Mouse (Mus musculus) hindbrain, embryonic 15.5 days (tissue): ENCODE measurements at regions not wholly inside any gene's neighbourhood (a gene's known extent, or its start where the extent isn't known, plus 50 kb on each side); places are given as distances from the start of the nearest gene placed in this dataset.

ENCODE experiments used
- ATAC-seq: fragments of 200-750 bp; cut with Nextera tagmentation; 2 replicates; pipeline ENCODE4 v1.8.0; 2017; ENCODE audit warnings: low read depth, moderate number of reproducible peaks, moderate TSS enrichment; ENCODE audit not compliant: low FRiP score
- H3K27ac ChIP-seq: fragments of 300-500 bp; sonication (generic); replicated peaks from 2 replicates; pipeline ENCODE4 v1.5.1; 2015; ENCODE audit warnings: mild to moderate bottlenecking, inconsistent platforms
- H3K27me3 ChIP-seq: fragments of 300-500 bp; sonication (generic); 2 replicates; pipeline ENCODE4 v1.6.1; 2015; ENCODE audit warnings: control low read depth, inconsistent platforms
- H3K36me3 ChIP-seq: fragments of 300-500 bp; sonication (generic); 2 replicates; pipeline ENCODE4 v1.6.1; 2015; ENCODE audit warnings: control low read depth, inconsistent platforms
- H3K4me1 ChIP-seq: fragments of 300-500 bp; sonication (generic); replicated peaks from 2 replicates; pipeline ENCODE4 v1.6.1; 2015; ENCODE audit warnings: control low read depth, inconsistent platforms
- H3K4me2 ChIP-seq: fragments of 300-500 bp; sonication (generic); 2 replicates; pipeline ENCODE4 v1.6.1; 2015; ENCODE audit warnings: moderate library complexity, mild to moderate bottlenecking, inconsistent platforms
- H3K4me3 ChIP-seq: fragments of 300-500 bp; sonication (generic); 2 replicates; pipeline ENCODE4 v1.5.1; 2015; ENCODE audit warnings: mild to moderate bottlenecking, inconsistent platforms
- H3K9ac ChIP-seq: fragments of 300-500 bp; sonication (generic); 2 replicates; pipeline ENCODE4 v1.6.1; 2015; ENCODE audit warnings: inconsistent platforms
- H3K9me3 ChIP-seq: fragments of 300-500 bp; sonication (generic); 2 replicates; pipeline ENCODE4 v1.6.1; 2016; ENCODE audit warnings: control low read depth, inconsistent platforms
- WGBS: fragments of 180-500 bp; shearing (Covaris S2); methylation state at CpG from one replicate; pipeline ENCODE4 v1.1.7; 2015; 5-methylcytosine and 5-hydroxymethylcytosine counted together

DNA sequence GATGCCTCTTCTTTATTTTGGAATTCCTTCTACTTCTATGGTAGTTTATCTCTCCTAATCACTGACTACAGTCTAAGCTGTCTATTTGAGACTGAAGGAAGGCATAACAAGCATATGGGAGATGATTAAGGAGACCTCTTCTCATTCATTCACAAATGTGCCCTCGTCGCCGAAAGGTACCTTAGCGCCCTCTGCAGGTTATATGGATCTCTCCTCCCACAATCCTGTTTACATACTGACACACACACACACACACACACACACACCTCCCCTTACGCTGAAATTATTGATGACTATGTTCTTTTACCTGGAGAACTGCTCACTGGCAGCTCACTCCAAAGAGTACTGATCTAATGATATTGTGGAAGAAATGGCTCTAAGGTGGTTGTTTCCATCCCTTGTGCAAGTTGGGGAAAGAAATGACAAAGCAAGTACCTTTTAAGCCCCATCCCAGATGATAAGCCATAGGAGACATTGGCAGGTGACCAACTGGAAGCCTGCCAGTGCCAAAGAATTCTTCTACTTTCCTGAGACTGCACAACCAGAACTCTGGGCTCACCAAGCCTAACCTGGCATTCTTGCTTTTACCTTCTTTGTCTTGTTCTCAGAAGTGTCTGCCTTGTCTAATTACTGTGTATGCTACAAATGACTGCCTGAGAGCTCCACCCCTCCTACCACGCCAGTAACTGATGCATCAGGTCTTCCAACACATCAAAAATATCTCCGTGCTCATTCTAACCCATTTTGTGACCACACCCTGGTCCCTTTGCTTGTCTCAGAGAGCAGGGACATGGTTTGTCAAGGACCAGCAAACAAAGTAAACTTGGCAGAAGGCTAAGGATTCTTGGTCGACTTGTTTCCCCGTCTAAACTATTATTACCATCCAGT lies 227.8 kb upstream of the Adgrl2 start:
- Histone ChIP-seq H3K9ac (no peak overlapping the region), H3K27ac (no peak overlapping the region), H3K4me2 (no peak overlapping the region), H3K36me3 (no peaks in the 10 kb centered on the region), H3K4me3 (no peak overlapping the region), H3K9me3 (no peaks in the 10 kb centered on the region), H3K27me3 (no peaks in the 10 kb centered on the region), H3K4me1 (no peaks in the 10 kb centered on the region; the same call in 1 of the 2 replicates)
- 94% methylated on average over 9 of the region's 9 CpGs for WGBS
- ATAC-seq = no peak

DNA sequence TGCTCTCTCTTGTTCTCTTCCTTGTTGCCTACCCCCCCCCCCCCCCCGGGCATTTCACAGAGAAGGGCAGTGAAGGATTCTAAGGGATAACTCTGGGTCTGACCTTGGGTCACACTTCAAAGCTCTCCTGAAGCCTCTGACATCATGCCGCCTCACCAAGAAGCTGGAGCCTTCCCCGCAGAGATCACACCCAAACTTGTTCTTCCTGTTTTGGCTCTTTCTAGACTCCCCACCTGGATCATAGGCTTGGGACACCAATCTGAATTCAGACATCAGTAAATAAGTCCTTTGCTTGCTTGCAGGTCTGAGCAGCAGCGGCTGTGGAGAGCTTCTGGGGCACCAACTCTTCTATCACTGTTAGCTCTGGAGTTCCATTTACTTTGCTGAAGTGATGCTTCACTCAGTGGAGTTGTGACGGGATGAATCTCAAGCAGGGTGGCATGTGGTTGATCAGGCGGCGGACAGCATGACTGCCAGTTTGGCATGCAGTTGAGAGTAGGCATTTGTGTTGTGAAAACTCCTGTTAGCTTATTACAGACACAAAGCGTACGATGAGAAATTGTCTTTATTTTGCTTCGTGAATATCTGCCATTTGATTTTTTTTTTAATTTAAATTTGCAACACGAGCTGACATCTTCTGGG lies 226.5 kb upstream of the Adgrl2 start:
- Histone ChIP-seq H3K4me1 (no peaks in the 10 kb centered on the region; the same call in 1 of the 2 replicates), H3K9me3 (no peaks in the 10 kb centered on the region), H3K9ac (no peak overlapping the region), H3K27me3 (no peaks in the 10 kb centered on the region), H3K4me2 (no peak overlapping the region), H3K4me3 (no peak overlapping the region), H3K27ac (no peak overlapping the region), H3K36me3 (no peaks in the 10 kb centered on the region)
- ATAC-seq = no peak
- 80% methylated on average over 11 of the region's 11 CpGs for WGBS

DNA sequence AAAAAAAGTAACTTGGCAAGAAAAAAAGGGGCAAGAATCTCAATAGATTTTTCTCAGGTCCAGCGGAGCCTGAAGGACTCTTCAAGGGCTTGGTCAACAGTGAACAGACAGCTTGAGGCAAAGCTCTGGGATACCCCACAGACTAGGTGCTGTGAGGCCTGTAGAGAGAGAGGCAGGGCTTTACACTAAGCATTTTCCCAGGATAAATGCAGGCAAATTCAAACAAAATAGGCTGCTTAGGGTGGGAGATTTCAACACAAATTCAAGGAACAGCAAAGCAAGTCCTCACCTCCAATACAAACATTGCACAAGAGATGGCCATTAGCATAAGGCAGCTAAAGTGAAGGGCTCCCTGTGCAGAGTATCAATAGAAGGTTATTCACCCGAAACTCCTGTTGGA lies 225.3 kb upstream of the Adgrl2 start:
- H3K27me3 ChIP-seq = no peaks in the 10 kb centered on the region
- H3K27ac ChIP-seq = no peak overlapping the region
- H3K4me1 ChIP-seq = no peaks in the 10 kb centered on the region; the same call in 1 of the 2 replicates
- WGBS = 74% methylated on average over 2 of the region's 2 CpGs
- H3K9me3 ChIP-seq = no peaks in the 10 kb centered on the region
- no peak for ATAC-seq
- H3K4me3 ChIP-seq = no peak overlapping the region
- no peaks in the 10 kb centered on the region for H3K36me3 ChIP-seq
- H3K4me2 ChIP-seq = no peak overlapping the region
- no peak overlapping the region for H3K9ac ChIP-seq

DNA sequence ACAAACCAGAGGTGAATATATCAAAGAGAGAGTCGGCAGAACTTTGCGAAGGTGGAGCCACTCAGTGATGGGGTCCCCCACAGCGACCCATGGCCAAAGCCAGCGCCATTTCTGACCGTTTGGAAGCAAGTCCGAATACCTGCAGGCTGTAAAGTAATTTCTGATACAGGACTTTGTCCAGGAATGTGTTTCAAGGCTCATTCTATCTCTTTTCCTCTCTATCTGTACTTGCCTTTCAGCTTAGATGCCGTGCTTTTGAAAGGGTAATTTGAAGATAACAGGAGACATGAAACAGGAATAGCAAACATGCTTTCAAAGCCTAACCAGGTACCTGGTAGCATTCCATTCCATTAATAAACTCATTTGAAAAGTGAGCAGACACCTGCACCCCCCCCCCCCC lies 221.6 kb upstream of the Adgrl2 start:
- Histone ChIP-seq H3K9me3 (no peaks in the 10 kb centered on the region), H3K36me3 (no peaks in the 10 kb centered on the region), H3K4me2 (no peak overlapping the region), H3K27ac (no peak overlapping the region), H3K4me3 (no peak overlapping the region), H3K27me3 (no peaks in the 10 kb centered on the region), H3K4me1 (no peaks in the 10 kb centered on the region), H3K9ac (no peak overlapping the region)
- no peak for ATAC-seq
- 93% methylated on average over 7 of the region's 7 CpGs for WGBS

DNA sequence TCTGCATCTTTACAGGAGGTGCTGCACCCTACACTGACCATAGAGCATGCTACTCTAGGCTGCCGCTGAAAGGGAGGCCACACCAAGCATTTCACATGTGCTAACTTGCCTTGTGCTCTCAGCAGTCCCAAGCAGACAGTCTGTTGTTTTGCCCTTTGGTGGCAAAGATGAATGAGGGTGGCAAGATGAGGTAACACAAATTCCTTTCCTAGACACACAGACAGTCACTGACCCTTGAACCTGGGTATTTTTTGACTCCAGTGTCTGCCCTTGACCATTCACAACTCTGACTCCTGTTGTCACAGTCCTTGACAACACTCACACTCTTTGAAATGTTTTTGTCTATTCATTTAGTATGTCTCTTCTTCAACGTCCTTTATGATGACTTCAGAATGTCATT lies 218.9 kb upstream of the Adgrl2 start:
- Histone ChIP-seq H3K9me3 (no peaks in the 10 kb centered on the region), H3K4me3 (no peak overlapping the region), H3K36me3 (no peaks in the 10 kb centered on the region), H3K4me2 (no peak overlapping the region), H3K9ac (no peak overlapping the region), H3K4me1 (no peaks in the 10 kb centered on the region), H3K27me3 (no peaks in the 10 kb centered on the region), H3K27ac (no peak overlapping the region)
- WGBS = 83% methylated on average over 2 of the region's 2 CpGs
- ATAC-seq = no peak

DNA sequence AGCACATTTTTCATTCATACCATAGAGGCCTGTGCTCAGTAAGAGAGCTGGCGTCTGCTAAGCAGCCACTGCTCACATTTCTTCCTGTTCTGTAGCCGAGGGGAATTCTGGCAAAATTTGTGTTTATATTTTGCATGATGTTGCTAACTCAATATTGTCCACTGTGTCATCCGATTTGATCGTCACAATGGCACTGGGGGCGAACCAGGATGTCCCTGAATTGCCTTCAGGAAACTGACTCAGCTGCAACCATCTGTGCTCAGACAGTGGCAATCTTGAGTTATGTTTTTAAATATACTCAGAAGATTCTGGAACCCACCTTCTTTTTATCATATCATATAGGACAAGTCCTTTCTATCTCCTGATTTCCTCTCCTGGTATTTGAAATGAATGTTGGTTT lies 213.1 kb upstream of the Adgrl2 start:
- Histone ChIP-seq H3K4me2 (no peak overlapping the region), H3K27ac (no peak overlapping the region), H3K4me1 (no peaks in the 10 kb centered on the region), H3K36me3 (no peaks in the 10 kb centered on the region), H3K9ac (no peak overlapping the region), H3K27me3 (no peaks in the 10 kb centered on the region), H3K9me3 (no peaks in the 10 kb centered on the region), H3K4me3 (no peak overlapping the region)
- 84% methylated on average over 5 of the region's 5 CpGs for WGBS
- no peak for ATAC-seq

DNA sequence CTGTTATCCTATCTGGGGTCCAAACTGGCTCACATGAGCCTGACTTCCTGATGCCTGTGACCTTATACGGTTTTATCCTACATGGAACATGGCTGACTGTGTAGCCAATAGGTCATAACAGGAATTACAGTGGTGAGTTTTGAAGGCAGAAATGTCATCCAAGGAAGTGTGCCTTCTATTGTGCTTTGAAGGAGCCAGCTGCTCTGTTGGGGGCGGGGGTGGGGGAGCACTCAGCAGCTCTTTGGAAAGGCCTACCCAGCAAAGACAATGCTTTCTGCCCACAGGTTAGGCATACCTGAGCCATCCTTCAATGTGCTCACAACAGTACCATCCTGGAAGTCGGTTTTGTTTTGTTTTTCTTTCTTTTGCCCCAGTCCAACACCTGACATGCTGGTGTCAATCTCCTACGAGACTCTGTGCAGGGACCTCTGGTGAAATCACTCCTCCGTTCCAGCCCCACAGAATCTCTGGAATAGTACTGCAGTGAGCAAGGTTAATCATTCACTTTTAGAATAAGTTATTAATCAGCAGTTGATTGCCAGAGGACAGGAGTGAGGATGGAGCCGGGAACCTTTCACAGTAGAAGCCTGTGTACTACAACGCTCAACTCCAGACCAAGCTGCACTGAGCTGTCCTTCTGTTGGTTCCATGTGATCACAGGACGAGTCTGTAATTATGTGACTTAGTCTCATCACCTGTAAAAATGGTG lies 206.3 kb upstream of the Adgrl2 start:
- Histone ChIP-seq H3K4me2 (no peak overlapping the region), H3K4me1 (no peaks in the 10 kb centered on the region), H3K9me3 (no peaks in the 10 kb centered on the region), H3K27me3 (no peaks in the 10 kb centered on the region), H3K9ac (no peak overlapping the region), H3K4me3 (no peak overlapping the region), H3K36me3 (no peaks in the 10 kb centered on the region), H3K27ac (no peak overlapping the region)
- ATAC-seq = no peak
- 88% methylated on average over 8 of the region's 8 CpGs for WGBS

DNA sequence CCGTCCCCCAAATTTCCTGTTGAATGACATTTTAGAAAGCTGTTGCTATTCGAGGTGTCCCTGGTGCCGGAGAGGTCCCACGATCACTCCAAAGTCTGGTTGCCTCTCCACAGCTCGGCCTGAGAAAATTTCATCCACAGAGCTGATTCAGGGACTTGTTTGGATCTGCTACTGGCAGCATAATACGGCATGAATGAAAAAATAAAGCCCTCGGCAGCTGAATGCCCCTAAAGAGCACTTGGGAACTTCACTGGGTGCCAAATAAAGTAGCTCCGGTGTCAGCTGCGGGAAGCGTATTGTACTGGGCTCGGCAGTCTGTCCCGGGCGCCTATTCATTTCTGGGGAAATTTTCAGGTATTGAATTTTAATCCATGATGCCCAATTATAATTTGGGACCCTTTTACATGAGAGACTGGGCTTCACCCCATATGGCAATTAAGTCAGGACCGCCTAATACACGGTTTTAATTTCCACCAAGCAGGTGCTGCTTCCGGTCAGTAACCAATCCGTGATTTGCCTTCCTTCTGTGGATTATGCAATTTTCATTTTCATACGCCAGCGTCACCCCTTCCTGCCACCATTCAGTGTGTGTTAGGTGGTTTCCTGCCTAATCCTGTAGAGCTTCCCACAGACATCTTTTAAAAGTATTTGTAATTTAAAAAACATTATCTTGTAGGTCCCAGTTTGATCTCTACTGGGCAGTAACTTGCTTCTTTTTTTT lies 200.7 kb upstream of the Adgrl2 start:
- Histone ChIP-seq H3K4me2 (peak overlapping the region; percentile 52), H3K27ac (no peak overlapping the region), H3K36me3 (no peaks in the 10 kb centered on the region), H3K4me1 (0 out of 2 replicates have a peak, but pooled peaks cover 10% of the 10 kb centered on the region), H3K4me3 (peak overlapping the region; percentile 25), H3K9ac (no peak overlapping the region), H3K9me3 (no peaks in the 10 kb centered on the region), H3K27me3 (no peaks in the 10 kb centered on the region)
- no peak for ATAC-seq
- 39% methylated on average over 19 of the region's 19 CpGs for WGBS

DNA sequence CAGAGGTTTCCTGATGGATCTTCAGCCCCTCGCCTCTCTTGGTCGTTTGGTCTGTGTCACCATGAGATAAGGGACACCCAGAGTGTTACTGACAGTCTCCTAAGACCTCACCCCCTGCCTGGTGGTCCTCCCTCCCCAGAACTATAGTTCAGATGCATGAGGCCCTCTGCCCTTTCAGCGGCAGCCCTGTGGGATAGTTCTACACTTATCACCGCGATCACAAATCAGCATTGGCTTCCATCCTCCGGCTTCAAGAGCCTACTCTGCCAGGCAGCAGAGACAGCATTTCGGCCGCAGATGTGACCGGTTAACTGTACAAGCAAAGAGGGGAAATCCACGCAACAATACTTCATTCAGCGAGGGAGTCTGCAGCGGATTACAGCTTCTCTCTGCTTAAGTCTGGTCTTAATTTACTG lies 193.8 kb upstream of the Adgrl2 start:
- Histone ChIP-seq H3K36me3 (no peaks in the 10 kb centered on the region), H3K4me3 (no peak overlapping the region), H3K27me3 (no peaks in the 10 kb centered on the region), H3K4me1 (peaks cover 4% of the 10 kb centered on the region), H3K4me2 (peak overlapping the region; percentile 23), H3K9ac (no peak overlapping the region), H3K9me3 (no peaks in the 10 kb centered on the region), H3K27ac (no peak overlapping the region)
- 32% methylated on average over 12 of the region's 12 CpGs for WGBS
- ATAC-seq = no peak

DNA sequence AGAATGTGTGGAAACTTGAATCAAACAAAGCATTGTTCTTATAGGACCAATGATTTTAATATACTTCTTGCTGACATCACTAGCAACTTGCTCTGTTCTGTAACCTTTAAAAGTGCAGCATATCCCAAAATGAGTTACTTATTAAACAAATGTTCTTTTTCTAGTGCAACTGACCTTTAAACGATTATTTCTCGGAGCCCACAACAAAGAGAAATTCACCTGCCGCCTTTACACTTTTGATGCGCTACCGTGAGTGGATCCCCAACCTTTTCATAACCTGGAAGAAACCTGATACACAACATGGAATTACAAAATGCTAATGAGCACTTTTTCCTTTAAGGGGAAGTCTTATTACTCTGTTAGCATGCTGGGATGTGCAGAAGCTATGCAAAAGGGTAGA lies 191.7 kb upstream of the Adgrl2 start:
- Histone ChIP-seq H3K27me3 (no peaks in the 10 kb centered on the region), H3K27ac (no peak overlapping the region), H3K9ac (no peak overlapping the region), H3K4me3 (no peak overlapping the region), H3K36me3 (no peaks in the 10 kb centered on the region), H3K4me2 (no peak overlapping the region), H3K9me3 (no peaks in the 10 kb centered on the region), H3K4me1 (peaks cover 4% of the 10 kb centered on the region)
- 86% methylated on average over 5 of the region's 5 CpGs for WGBS
- ATAC-seq = no peak

DNA sequence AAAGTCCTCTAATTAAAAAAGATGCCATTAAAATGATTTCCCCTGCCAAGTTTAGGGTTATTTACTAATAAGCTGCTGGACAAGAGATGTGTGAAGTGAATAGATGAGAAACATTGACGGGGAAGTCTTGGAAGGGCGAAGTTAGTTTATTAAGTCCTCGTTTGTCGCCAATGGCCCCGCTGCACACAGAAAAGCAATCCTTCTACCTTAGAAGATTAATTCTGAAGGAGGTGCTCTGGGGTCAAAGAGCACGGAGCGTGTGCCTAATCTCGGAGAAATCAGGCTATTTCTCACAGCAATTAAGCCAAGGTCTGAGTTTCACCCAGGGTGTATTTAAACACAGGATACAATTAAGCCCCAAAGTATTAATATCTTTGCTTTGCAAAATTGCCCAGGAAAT lies 189.8 kb upstream of the Adgrl2 start:
- no peak overlapping the region for H3K9ac ChIP-seq
- no peak for ATAC-seq
- H3K27ac ChIP-seq = no peak overlapping the region
- no peaks in the 10 kb centered on the region for H3K27me3 ChIP-seq
- H3K36me3 ChIP-seq = no peaks in the 10 kb centered on the region
- H3K4me1 ChIP-seq = peaks cover 7% of the 10 kb centered on the region
- H3K4me2 ChIP-seq = no peak overlapping the region
- H3K9me3 ChIP-seq = no peaks in the 10 kb centered on the region
- 38% methylated on average over 8 of the region's 8 CpGs for WGBS
- H3K4me3 ChIP-seq = no peak overlapping the region
